Mouse (Mus musculus): Measurements from ENCODE around the gene Gabbr2.

DNA sequence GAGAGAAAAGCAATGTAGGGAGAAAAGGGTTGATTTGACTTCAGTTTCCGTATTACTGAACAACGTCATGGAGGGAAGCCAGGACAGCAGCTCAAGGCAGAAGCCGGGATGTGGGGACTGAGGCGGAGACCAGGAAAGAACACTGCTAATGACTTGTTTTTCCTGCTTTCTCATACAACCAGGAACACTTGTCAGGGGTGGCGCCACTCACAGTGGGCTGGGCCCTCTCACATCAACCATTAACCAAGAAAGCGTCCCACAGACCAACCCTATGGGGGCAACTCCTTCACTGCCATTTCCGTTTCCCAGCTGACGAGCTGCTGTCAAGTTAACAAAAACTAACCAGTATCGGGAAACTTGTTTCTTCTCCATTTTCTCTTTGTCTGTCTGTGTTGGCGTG lies 18.4 kb downstream of the Gabbr2 start:
- TF ChIP-seq CTCF (conservative IDR thresholded peaks at IDR 0.05 in 1 of 2, IDR thresholded peaks at IDR 0.05 in 1 of 2; ENCODE audit: low read depth in 2 of 2, low read length in 2 of 2): no peak
- no peak for TF ChIP-seq ZC3H11A (IDR thresholded peaks at IDR 0.05; ENCODE audit: low read depth, low read length)
- TF ChIP-seq CHD1 (IDR thresholded peaks at IDR 0.05; ENCODE audit: low read depth, low read length): no peak
- no peak for TF ChIP-seq POLR2AphosphoS2 (IDR thresholded peaks at IDR 0.05; ENCODE audit: low read depth, low read length)
- TF ChIP-seq RCOR1 (conservative IDR thresholded peaks at IDR 0.05; ENCODE audit: low read depth, low read length): no peak
- TF ChIP-seq POLR2A (IDR thresholded peaks at IDR 0.05; ENCODE audit: low read depth, low read length): no peak
- TF ChIP-seq GABPA (IDR thresholded peaks at IDR 0.05; ENCODE audit: insufficient replicate concordance, low read depth, low read length): no peak
- no peak for TF ChIP-seq MXI1 (IDR thresholded peaks at IDR 0.05; ENCODE audit: low read depth, low read length)
